In genomic region chr10:42057231-42057601, GRCm38 (mm10) we compare ENCODE assay signal across 8 mouse cellular contexts. TPM values are rescaled to one million over a fixed set of nuclear protein-coding genes. Genes with fewer than 3 reads are reported as not detected.
DNase-seq lines count a peak whose midpoint lies in the region; ATAC-seq and TF ChIP-seq lines count a peak whose summit lies in the region.

No protein-coding gene starts in this region.

- H3K4me1 ChIP-seq in MEL (ENCODE audit: control insufficient read depth in 1 of 2, insufficient read depth in 2 of 2, low read length in 2 of 2) = peaks cover 14 to 16% of the 10 kb centered on the region in 2 experiments

- TF ChIP-seq CTCF in MEL (IDR thresholded peaks at IDR 0.05 in 2 of 3, conservative IDR thresholded peaks at IDR 0.05 in 1 of 3; ENCODE audit: control insufficient read depth in 1 of 3, insufficient read depth in 1 of 3, low read depth in 2 of 3, low read length in 3 of 3, poor library complexity in 1 of 3, severe bottlenecking in 1 of 3) = no peak

- peak overlapping the region; percentile 69 for H3K9ac ChIP-seq in MEL (ENCODE audit: control insufficient read depth, low read depth, low read length, poor library complexity, severe bottlenecking)

- peak in 1 of 2 experiments; percentile 63; a peak in 2 of 4 replicates for TF ChIP-seq POLR2A in MEL (IDR thresholded peaks at IDR 0.05; ENCODE audit: control insufficient read depth in 1 of 2, insufficient read depth in 1 of 2, low read depth in 1 of 2, low read length in 2 of 2, poor library complexity in 1 of 2)

- peaks cover 4% of the 10 kb centered on the region for H3K79me2 ChIP-seq in MEL (ENCODE audit: control insufficient read depth, insufficient read depth, low read length, poor library complexity)

- DNase-seq in adrenal gland, postnatal 14 days = peak; percentile 20
- no peak for DNase-seq in adrenal gland, adult 8-10 months
- peak; percentile 92 for DNase-seq in MEL (ENCODE audit: low read depth, low spot score)
- DNase-seq in frontal cortex, postnatal 10 days (ENCODE audit: low spot score in 2 of 2) = no peak
- DNase-seq in layer of hippocampus, adult 11-12 months (ENCODE audit: low spot score) = no peak
- DNase-seq in frontal cortex, postnatal 14 days (ENCODE audit: low spot score in 2 of 2) = no peak

- ATAC-seq in inflammation-experienced regulatory T-cells, adult 6 months = peak; percentile 63
- ATAC-seq in megakaryocyte-erythroid progenitor cell, adult 5-6 weeks (replicated peaks; ENCODE audit: low FRiP score, low TSS enrichment, poor library complexity, severe bottlenecking) = peak; percentile 60

- peak; percentile 81 to 95 for TF ChIP-seq EP300 in MEL (IDR thresholded peaks at IDR 0.05; ENCODE audit: low read depth in 1 of 2, low read length in 2 of 2)

- peaks cover 0 to 16% of the 10 kb centered on the region in 2 experiments; a peak in 2 of 4 replicates for H3K36me3 ChIP-seq in MEL (ENCODE audit: control insufficient read depth in 1 of 2, insufficient read depth in 2 of 2, low read length in 2 of 2)

- H3K27me3 ChIP-seq in MEL (ENCODE audit: control insufficient read depth in 1 of 2, insufficient read depth in 2 of 2, low read length in 2 of 2) = no peaks in the 10 kb centered on the region

- H3K9me3 ChIP-seq in MEL (replicated peaks; ENCODE audit: insufficient read depth, low read length) = no peaks in the 10 kb centered on the region

- H3K27ac ChIP-seq in MEL (ENCODE audit: control insufficient read depth, low read depth, low read length) = peak overlapping the region; percentile 97

- peak overlapping the region; percentile 56 to 57 for H3K4me3 ChIP-seq in MEL (ENCODE audit: control insufficient read depth in 1 of 2, insufficient read depth in 1 of 2, low read depth in 2 of 2, low read length in 2 of 2)

- no peak; the same call in 1 of the 2 replicates for TF ChIP-seq RAD21 in MEL (IDR thresholded peaks at IDR 0.05; ENCODE audit: low read depth, low read length)

TF ChIP-seq in MEL, 35 proteins besides CTCF, POLR2A, EP300 and RAD21:
- TF ChIP-seq E2F4 (IDR thresholded peaks at IDR 0.05; ENCODE audit: borderline replicate concordance, low read depth, low read length) = no peak
- TF ChIP-seq POLR2AphosphoS2 (IDR thresholded peaks at IDR 0.05; ENCODE audit: low read length) = 0 out of 2 replicates have a peak, but pooled peaks have one; percentile 26
- TF ChIP-seq CHD1 (IDR thresholded peaks at IDR 0.05; ENCODE audit: low read depth, low read length) = no peak
- TF ChIP-seq SMC3 (IDR thresholded peaks at IDR 0.05; ENCODE audit: low read depth, low read length) = no peak
- TF ChIP-seq NELFE (IDR thresholded peaks at IDR 0.05; ENCODE audit: low read depth, low read length) = no peak; the same call in none of the 2 replicates
- TF ChIP-seq CHD2 (IDR thresholded peaks at IDR 0.05; ENCODE audit: low read length) = no peak
- TF ChIP-seq MAX (IDR thresholded peaks at IDR 0.05; ENCODE audit: low read length) = peak; percentile 38
- TF ChIP-seq ZKSCAN1 (IDR thresholded peaks at IDR 0.05; ENCODE audit: low read depth, low read length) = no peak
- TF ChIP-seq MYC (IDR thresholded peaks at IDR 0.05; ENCODE audit: low read depth, low read length) = peak; percentile 58; the same call in 1 of the 2 replicates
- peak; percentile 61 for TF ChIP-seq MYB (IDR thresholded peaks at IDR 0.05; ENCODE audit: low read depth, low read length)
- peak; percentile 44; the same call in 1 of the 2 replicates for TF ChIP-seq ZMIZ1 (IDR thresholded peaks at IDR 0.05; ENCODE audit: low read depth, low read length)
- TF ChIP-seq TAL1 (IDR thresholded peaks at IDR 0.05; ENCODE audit: low read length) = peak; percentile 77
- no peak; the same call in 1 of the 2 replicates for TF ChIP-seq KAT2A (conservative IDR thresholded peaks at IDR 0.05; ENCODE audit: low read depth, low read length)
- peak; percentile 89 for TF ChIP-seq SIN3A (IDR thresholded peaks at IDR 0.05; ENCODE audit: low read length)
- TF ChIP-seq TBP (IDR thresholded peaks at IDR 0.05; ENCODE audit: low read depth, low read length) = peak; percentile 85
- TF ChIP-seq USF1 (IDR thresholded peaks at IDR 0.05; ENCODE audit: low read depth, low read length) = no peak
- TF ChIP-seq TCF12 (IDR thresholded peaks at IDR 0.05; ENCODE audit: low read depth, low read length) = peak; percentile 95
- TF ChIP-seq HCFC1 (IDR thresholded peaks at IDR 0.05; ENCODE audit: low read depth, low read length) = peak; percentile 67
- peak; percentile 89 for TF ChIP-seq GATA1 (IDR thresholded peaks at IDR 0.05; ENCODE audit: low read depth, low read length)
- peak; percentile 62 for TF ChIP-seq RCOR1 (IDR thresholded peaks at IDR 0.05; ENCODE audit: low read depth, low read length)
- no peak for TF ChIP-seq ZC3H11A (IDR thresholded peaks at IDR 0.05; ENCODE audit: low read depth, low read length)
- TF ChIP-seq GABPA (IDR thresholded peaks at IDR 0.05; ENCODE audit: low read depth, low read length) = peak; percentile 94
- no peak for TF ChIP-seq POLR2AphosphoS5 (IDR thresholded peaks at IDR 0.05; ENCODE audit: borderline replicate concordance, low read depth, low read length)
- TF ChIP-seq USF2 (IDR thresholded peaks at IDR 0.05; ENCODE audit: borderline replicate concordance in 1 of 2, insufficient read depth in 1 of 2, low read depth in 1 of 2, low read length in 2 of 2) = no peak
- TF ChIP-seq ZNF384 (IDR thresholded peaks at IDR 0.05; ENCODE audit: low read depth, low read length) = no peak
- TF ChIP-seq MEF2A (IDR thresholded peaks at IDR 0.05; ENCODE audit: extremely low read depth, insufficient replicate concordance, low read depth, low read length, poor library complexity, severe bottlenecking) = no peak
- no peak for TF ChIP-seq UBTF (IDR thresholded peaks at IDR 0.05; ENCODE audit: borderline replicate concordance, insufficient read depth, low read depth, low read length)
- peak; percentile 60 for TF ChIP-seq ELF1 (IDR thresholded peaks at IDR 0.05; ENCODE audit: low read depth, low read length)
- TF ChIP-seq JUND (IDR thresholded peaks at IDR 0.05; ENCODE audit: low read depth, low read length) = no peak
- peak; percentile 95 for TF ChIP-seq ETS1 (IDR thresholded peaks at IDR 0.05; ENCODE audit: low read depth, low read length)
- 0 out of 2 replicates have a peak, but pooled peaks have one; percentile 39 for TF ChIP-seq MAFK (IDR thresholded peaks at IDR 0.05; ENCODE audit: borderline replicate concordance, low read depth, low read length)
- TF ChIP-seq MAZ (IDR thresholded peaks at IDR 0.05; ENCODE audit: low read depth, low read length) = peak; percentile 55; the same call in 1 of the 2 replicates
- peak; percentile 54 for TF ChIP-seq MXI1 (IDR thresholded peaks at IDR 0.05; ENCODE audit: low read depth, low read length)
- TF ChIP-seq NRF1 (IDR thresholded peaks at IDR 0.05; ENCODE audit: insufficient read depth, low read depth, low read length, poor library complexity, severe bottlenecking) = no peak
- peak; percentile 89; the same call in 1 of the 2 replicates for TF ChIP-seq BHLHE40 (IDR thresholded peaks at IDR 0.05; ENCODE audit: borderline replicate concordance, low read depth, low read length)
TF ChIP-seq in MEL: peak in this region for 19.

RNA-seq across cellular contexts. Expression of gene Armc2, which starts 39.0 kb away (rescaled TPM):
- total RNA-seq in adrenal gland, postnatal 14 days (2021) = 0.74 and 1.4 TPM in 2 replicates
- 1 to 10 TPM in 3 of 4 experiments, under 1 TPM in 1; 0.98 to 4.1 (median 2.8) TPM for total RNA-seq in adrenal gland, adult 8-10 months (2022)
- total RNA-seq in MEL (2012; rRNA removed) = 0.07 and 0.08 TPM in 2 replicates
- polyA plus RNA-seq in MEL (2012; ENCODE audit: insufficient read depth in 1 of 2, insufficient read length in 2 of 2, low read depth in 1 of 2, low replicate concordance in 2 of 2, missing spikeins in 1 of 2) = under 1 TPM in 1 of 2 experiments, not detected in 1; 0.13 TPM
- under 1 TPM; 0.49 to 0.89 (median 0.77) TPM for polyA plus RNA-seq in inflammation-experienced regulatory T-cells, adult 6 months (2017; shearing (Covaris generic))
- total RNA-seq in megakaryocyte-erythroid progenitor cell, adult 5-6 weeks (2014; fragmentation: Nextera tagmentation) = 1.7 TPM in 1 of 2 replicates, not detected in the other
- total RNA-seq in megakaryocyte-erythroid progenitor cell, adult 5-6 weeks (2017) = 0.04 and 0.28 TPM in 2 replicates

Comparison
In these comparisons a context has a peak if more than half of its experiments do, and no peak if none do; other contexts are left out.
1. DNase-seq: peak in adrenal gland, postnatal 14 days (single experiment) and MEL (single experiment); none in adrenal gland, adult 8-10 months (single experiment), frontal cortex, postnatal 10 days (0 of 2), layer of hippocampus, adult 11-12 months (single experiment) and frontal cortex, postnatal 14 days (0 of 2).